Mouse (Mus musculus) neural tube, embryonic 13.5 days (tissue): ENCODE data around the gene Sugp2. TPM values are rescaled to one million over a fixed set of nuclear protein-coding genes. Genes with fewer than 3 reads are reported as not detected.

Experiments used
- ATAC-seq: fragments of 200-750 bp; cut with Nextera tagmentation; 2 replicates; pipeline ENCODE4 v1.8.0; 2017; ENCODE audit warnings: low read depth, mild to moderate bottlenecking, moderate TSS enrichment, moderate library complexity
- H3K27ac ChIP-seq: fragments of 300-500 bp; sonication (generic); replicated peaks from 2 replicates; pipeline ENCODE4 v1.5.1; 2015; ENCODE audit warnings: moderate library complexity, mild to moderate bottlenecking, inconsistent platforms
- H3K27me3 ChIP-seq: fragments of 300-500 bp; sonication (generic); 2 replicates; pipeline ENCODE4 v1.6.1; 2015; ENCODE audit warnings: mild to moderate bottlenecking, inconsistent platforms
- H3K36me3 ChIP-seq: fragments of 300-500 bp; sonication (generic); 2 replicates; pipeline ENCODE4 v1.6.1; 2015; ENCODE audit warnings: mild to moderate bottlenecking, inconsistent platforms
- H3K4me1 ChIP-seq: fragments of 300-500 bp; sonication (generic); replicated peaks from 2 replicates; pipeline ENCODE4 v1.6.1; 2015; ENCODE audit warnings: inconsistent platforms
- H3K4me2 ChIP-seq: fragments of 300-500 bp; sonication (generic); 2 replicates; pipeline ENCODE4 v1.6.1; 2015; ENCODE audit warnings: inconsistent platforms, mild to moderate bottlenecking, moderate library complexity
- H3K4me3 ChIP-seq: fragments of 300-500 bp; sonication (generic); 2 replicates; pipeline ENCODE4 v1.5.1; 2015; ENCODE audit warnings: mild to moderate bottlenecking, inconsistent platforms
- H3K9ac ChIP-seq: fragments of 300-500 bp; sonication (generic); 2 replicates; pipeline ENCODE4 v1.6.1; 2015; ENCODE audit warnings: moderate library complexity, mild to moderate bottlenecking, inconsistent platforms
- H3K9me3 ChIP-seq: fragments of 300-500 bp; sonication (generic); 2 replicates; pipeline ENCODE4 v1.6.1; 2016; ENCODE audit warnings: inconsistent platforms
- WGBS: fragments of 180-500 bp; shearing (Covaris S2); methylation state at CpG from one replicate; pipeline ENCODE4 v1.1.7; 2015; 5-methylcytosine and 5-hydroxymethylcytosine counted together
- polyA plus RNA-seq: library from polyadenylated mRNA; unstranded; fragments of >200 nt; fragmentation: Nextera tagmentation; extraction: Ambion mirVana; gene quantifications from 2 replicates; pipeline ENCODE4 v1.2.1, GENCODE M21; 2015

The Sugp2 gene
- polyA plus RNA-seq, 1 experiment from 2014 or later, result 64.8 TPM

DNA sequence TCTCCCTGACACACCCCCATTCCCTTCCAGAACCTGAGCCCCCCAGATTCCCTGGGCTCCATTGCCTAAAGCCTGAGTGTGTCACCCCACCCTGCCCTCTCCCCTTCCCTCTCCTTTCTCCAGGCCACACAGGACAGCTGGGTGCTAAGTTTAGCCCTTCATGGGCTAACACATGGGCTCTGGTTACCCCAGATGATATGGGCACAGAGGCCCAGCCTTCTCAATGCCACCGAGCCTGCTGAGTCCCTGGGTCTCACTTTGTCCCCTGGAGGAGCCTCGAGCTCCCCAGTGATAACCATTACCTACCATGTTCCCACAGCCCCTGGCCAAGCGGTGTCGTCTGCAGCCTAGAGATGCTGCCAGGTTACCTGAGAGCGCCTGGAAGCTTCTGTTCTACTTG lies 83.8 kb downstream of the Sugp2 start:
- no peaks in the 10 kb centered on the region for H3K27me3 ChIP-seq
- peak overlapping the region; percentile 93 for H3K27ac ChIP-seq
- H3K9ac ChIP-seq, result peak overlapping the region; percentile 84; the same call in 1 of the 2 replicates
- H3K4me2 ChIP-seq, result peak overlapping the region; percentile 82
- H3K9me3 ChIP-seq, result no peaks in the 10 kb centered on the region
- H3K36me3 ChIP-seq, result peaks cover 52% of the 10 kb centered on the region
- no peak for ATAC-seq
- H3K4me1 ChIP-seq, result peaks cover 37% of the 10 kb centered on the region
- WGBS, result 90% methylated on average over 5 of the region's 5 CpGs
- H3K4me3 ChIP-seq, result 0 out of 2 replicates have a peak overlapping the region, but pooled peaks have one; percentile 68

DNA sequence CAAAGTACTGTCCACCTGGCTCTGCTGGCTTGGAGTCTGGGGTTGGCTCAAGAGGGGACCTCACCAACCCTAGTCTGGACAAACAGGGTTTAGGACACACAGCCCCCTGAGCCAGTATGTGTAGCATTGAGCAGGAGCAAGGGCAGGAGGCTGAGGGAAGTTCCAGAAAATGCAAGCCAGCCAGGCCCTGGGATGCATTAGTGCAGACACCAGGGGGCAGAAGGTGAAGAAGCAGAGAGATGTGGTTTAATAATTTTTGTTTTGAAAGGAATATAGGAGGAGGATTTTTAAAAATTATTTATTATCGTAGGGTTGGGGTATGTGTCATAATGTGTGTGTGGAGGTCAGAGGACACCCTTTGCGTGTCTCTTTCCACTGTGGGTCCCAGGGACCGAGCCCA lies 89.7 kb downstream of the Sugp2 start:
- no peak for ATAC-seq
- no peak overlapping the region for H3K9ac ChIP-seq
- H3K27ac ChIP-seq, result no peak overlapping the region
- no peak overlapping the region for H3K4me2 ChIP-seq
- 89% methylated on average over 3 of the region's 3 CpGs for WGBS
- peaks cover 88% of the 10 kb centered on the region for H3K36me3 ChIP-seq
- H3K4me3 ChIP-seq, result no peak overlapping the region
- no peaks in the 10 kb centered on the region for H3K9me3 ChIP-seq
- H3K4me1 ChIP-seq, result no peaks in the 10 kb centered on the region
- H3K27me3 ChIP-seq, result no peaks in the 10 kb centered on the region

GRCm38 (mm10) chr8:70327512-70327911 lies 93.5 kb downstream of the Sugp2 start:
- no peak for ATAC-seq
- H3K9ac ChIP-seq, result no peak overlapping the region

GRCm38 (mm10) chr8:70329124-70329834 lies 95.3 kb downstream of the Sugp2 start, which contains the start of gene Gdf1:
Gene Gdf1 (plus strand): TSS chr8:70329817.
- WGBS, result 24% methylated on average over 14 of the region's 14 CpGs
- peak within 1 kb of the TSS; percentile 5; the same call in 1 of the 2 replicates for H3K4me3 ChIP-seq
- H3K4me2 ChIP-seq, result peak within 1 kb of the TSS; percentile 28
- H3K27me3 ChIP-seq, result peaks cover 10% of the 10 kb centered on the region
- peaks cover 89% of the 10 kb centered on the region for H3K36me3 ChIP-seq
- H3K4me1 ChIP-seq, result peaks cover 33% of the 10 kb centered on the region
- 0 out of 2 replicates have a peak, but pooled peaks have one; percentile 2 for ATAC-seq
- no peaks in the 10 kb centered on the region for H3K9me3 ChIP-seq
- no peak within 1 kb of the TSS for H3K27ac ChIP-seq
- H3K9ac ChIP-seq, result peak within 1 kb of the TSS; percentile 49

More at GRCm38 (mm10) chr8:70327512-70327911, 93.5 kb downstream of the Sugp2 start:
- 93% methylated on average over 6 of the region's 6 CpGs for WGBS
- Histone ChIP-seq H3K4me3 (no peak overlapping the region), H3K27ac (no peak overlapping the region), H3K36me3 (peaks cover 88% of the 10 kb centered on the region), H3K27me3 (peaks cover 10% of the 10 kb centered on the region), H3K4me2 (no peak overlapping the region), H3K4me1 (peaks cover 31% of the 10 kb centered on the region), H3K9me3 (no peaks in the 10 kb centered on the region)

Other genes starting within 250 kb of the Sugp2 start
- gene Gatad2a, start 237.8 kb upstream of the Sugp2 start, polyA plus RNA-seq, result 30.6 and 31.8 TPM in 2 replicates
- gene Mau2, start 191.5 kb upstream of the Sugp2 start, polyA plus RNA-seq, result 68.1 and 68.7 TPM in 2 replicates
- gene Sugp1, start 191.4 kb upstream of the Sugp2 start, polyA plus RNA-seq, result 57.7 and 59.2 TPM in 2 replicates
- gene Tm6sf2, start 161.3 kb upstream of the Sugp2 start, polyA plus RNA-seq, result 1.3 and 1.7 TPM in 2 replicates
- 0.35 and 0.51 TPM in 2 replicates for gene Hapln4, start 150.8 kb upstream of the Sugp2 start, polyA plus RNA-seq
- 131 and 136 TPM in 2 replicates for gene Ncan, start 113.4 kb upstream of the Sugp2 start, polyA plus RNA-seq
- gene Nr2c2ap, start 102.9 kb upstream of the Sugp2 start, polyA plus RNA-seq, result 34.8 and 40.6 TPM in 2 replicates
- 11.9 and 12.6 TPM in 2 replicates for gene Rfxank, start 95.1 kb upstream of the Sugp2 start, polyA plus RNA-seq
- 54.5 and 56.0 TPM in 2 replicates for gene Borcs8, start 94.7 kb upstream of the Sugp2 start, polyA plus RNA-seq
- 0.52 and 0.53 TPM in 2 replicates for gene Mef2b, start 94.5 kb upstream of the Sugp2 start, polyA plus RNA-seq
- gene Tmem161a, start 61.9 kb upstream of the Sugp2 start, polyA plus RNA-seq, result 46.6 and 47.4 TPM in 2 replicates
- gene Slc25a42, start 21.9 kb upstream of the Sugp2 start, polyA plus RNA-seq, result 5.5 and 6.4 TPM in 2 replicates
- 81.9 and 85.7 TPM in 2 replicates for gene Armc6, start 240 bp downstream of the Sugp2 start, polyA plus RNA-seq
- gene Homer3, start 48.6 kb downstream of the Sugp2 start, polyA plus RNA-seq, result 49.6 and 52.1 TPM in 2 replicates
- 41.9 and 51.9 TPM in 2 replicates for gene Ddx49, start 68.3 kb downstream of the Sugp2 start, polyA plus RNA-seq
- gene Cope, start 68.3 kb downstream of the Sugp2 start, polyA plus RNA-seq, result 271 and 278 TPM in 2 replicates
- gene Cers1, start 81.5 kb downstream of the Sugp2 start, polyA plus RNA-seq, result 23.3 and 26.2 TPM in 2 replicates
- 2.4 and 3.3 TPM in 2 replicates for gene Gdf1, start 95.6 kb downstream of the Sugp2 start, polyA plus RNA-seq
- 16.3 and 17.3 TPM in 2 replicates for gene Upf1, start 119.1 kb downstream of the Sugp2 start, polyA plus RNA-seq
- 0.55 and 1.8 TPM in 2 replicates for gene Comp, start 139.3 kb downstream of the Sugp2 start, polyA plus RNA-seq
- 33.7 and 35.9 TPM in 2 replicates for gene Crtc1, start 205.4 kb downstream of the Sugp2 start, polyA plus RNA-seq
- 25.6 and 27.6 TPM in 2 replicates for gene Klhl26, start 242.7 kb downstream of the Sugp2 start, polyA plus RNA-seq